Mouse (Mus musculus) cerebellum, adult 18-20 months (tissue): Measurements from ENCODE around the gene Pnmal1.
"Not testable (repeated sequence)": the region's sequence is repeated elsewhere in the genome, so short reads cannot be mapped to it uniquely, and the experiment has no call there.

Experiments used
- DNase-seq, 2 experiments: peaks; one replicate each; pipeline ENCODE4 v3.0.0; 2021

Gene Pnmal1

DNA sequence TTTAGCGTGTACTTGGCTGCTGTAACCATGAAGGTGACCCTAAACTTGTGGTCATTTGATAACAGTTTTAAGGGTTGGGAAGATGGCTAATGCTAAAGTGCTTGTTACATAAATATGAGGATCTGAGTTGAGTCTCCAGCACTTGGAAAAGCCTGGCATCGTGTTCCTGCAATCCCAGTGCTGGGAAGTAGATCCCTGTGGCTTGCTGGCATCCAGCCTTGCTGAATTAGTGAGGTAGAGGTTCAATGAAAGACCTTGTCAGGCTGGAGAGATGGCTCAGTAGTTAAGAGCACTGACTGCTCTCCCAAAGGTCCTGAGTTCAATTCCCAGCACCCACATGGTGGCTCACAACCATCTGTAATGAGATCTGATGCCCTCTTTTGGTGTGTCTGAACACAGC, 5.7 kb upstream of the Pnmal1 start:
- DNase-seq = not testable (repeated sequence)

DNA sequence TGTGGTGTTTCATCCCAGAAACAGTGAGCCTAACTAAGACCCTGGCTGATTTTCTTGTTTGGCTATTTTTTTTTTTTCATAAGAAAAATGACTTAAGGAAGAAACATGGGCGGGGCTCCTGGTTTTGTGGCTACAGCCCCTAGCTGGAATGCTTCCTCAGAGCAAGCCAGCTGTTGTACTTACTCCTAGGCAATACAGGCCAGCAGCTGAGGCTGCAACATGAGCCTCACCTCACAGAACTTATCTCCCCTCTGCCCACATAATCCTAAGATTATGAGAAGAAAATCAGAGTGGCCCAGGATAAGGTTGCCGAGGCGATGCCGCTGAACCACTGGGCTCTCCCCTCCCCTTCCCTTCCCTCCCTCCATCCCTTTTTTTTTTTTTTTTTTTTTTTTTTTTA, 3.8 kb upstream of the Pnmal1 start:
- DNase-seq = no peak

GRCm38 (mm10) chr7:16956410-16957265, 2.8 kb upstream of the Pnmal1 start:
- no peak for DNase-seq

DNA sequence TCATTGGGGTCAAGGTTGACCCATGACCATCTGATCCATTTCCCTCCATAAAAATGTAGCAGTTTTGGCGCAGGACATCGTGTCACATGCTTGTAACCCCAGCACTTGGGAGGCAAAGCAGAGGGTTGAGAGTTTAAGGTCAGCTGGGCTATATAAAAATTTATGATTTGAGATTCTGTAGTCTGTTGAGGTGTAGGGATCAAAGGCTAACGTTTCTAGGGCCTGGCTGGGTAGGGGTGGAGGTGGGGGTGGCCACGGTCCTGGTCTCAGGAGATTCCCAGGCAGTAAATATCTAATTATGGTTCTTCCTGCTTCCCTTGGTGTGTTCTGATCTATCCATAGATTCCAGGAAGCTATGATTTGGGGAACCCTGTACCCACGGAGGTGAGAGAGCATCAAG, 2.2 kb downstream of the Pnmal1 start:
- DNase-seq = no peak

DNA sequence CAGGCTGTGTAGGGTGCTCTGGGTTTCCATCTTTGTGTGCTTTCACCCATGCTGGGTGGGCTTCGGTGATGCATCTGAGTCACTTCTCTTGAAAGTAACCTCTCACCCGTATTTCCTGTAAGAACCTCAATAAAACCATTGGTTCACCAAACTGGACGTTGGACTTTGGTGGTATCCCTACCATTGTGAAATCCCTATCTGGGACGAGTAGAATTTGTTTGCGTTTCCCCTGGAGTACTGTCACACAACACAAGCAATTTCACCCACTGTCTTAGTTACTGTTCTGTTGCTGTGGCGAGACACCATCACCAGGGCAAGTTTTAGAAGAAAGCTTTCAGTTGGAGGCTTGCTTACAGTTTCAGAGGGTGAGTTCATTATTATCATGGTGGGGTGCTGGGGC, 8.9 kb downstream of the Pnmal1 start:
- no peak for DNase-seq

- no peak for DNase-seq
Observed at GRCm38 (mm10) chr7:16971160-16971559, 11.7 kb downstream of the Pnmal1 start.

- DNase-seq = no peak
Observed at GRCm38 (mm10) chr7:16974018-16974417, 14.5 kb downstream of the Pnmal1 start.

GRCm38 (mm10) chr7:16976298-16976697, 16.8 kb downstream of the Pnmal1 start:
- no peak for DNase-seq

DNA sequence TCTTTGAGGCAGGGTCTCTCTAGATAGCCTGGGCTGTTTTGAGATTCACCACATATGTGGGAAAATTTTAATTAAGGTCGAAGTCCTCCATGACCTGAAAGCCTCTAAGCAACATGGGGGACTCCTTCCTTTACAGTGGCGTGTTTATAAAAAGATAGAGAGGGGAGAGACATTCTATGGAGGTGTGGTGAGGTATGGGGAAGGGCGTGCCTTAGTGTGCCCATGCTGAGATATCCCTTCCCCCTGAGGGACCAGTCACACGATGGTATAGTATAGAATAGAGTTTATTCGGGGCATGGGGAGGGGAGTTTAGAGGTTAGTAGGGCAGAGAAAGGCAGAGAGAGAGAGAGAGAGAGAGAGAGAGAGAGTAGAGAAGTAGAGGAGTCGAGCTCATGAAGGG, 18.7 kb downstream of the Pnmal1 start:
- no peak for DNase-seq

- no peak for DNase-seq
Observed at GRCm38 (mm10) chr7:16978593-16978992, 19.1 kb downstream of the Pnmal1 start.

- DNase-seq = peak; percentile 32 to 45
Observed at GRCm38 (mm10) chr7:16980348-16980747, 20.9 kb downstream of the Pnmal1 start.

DNA sequence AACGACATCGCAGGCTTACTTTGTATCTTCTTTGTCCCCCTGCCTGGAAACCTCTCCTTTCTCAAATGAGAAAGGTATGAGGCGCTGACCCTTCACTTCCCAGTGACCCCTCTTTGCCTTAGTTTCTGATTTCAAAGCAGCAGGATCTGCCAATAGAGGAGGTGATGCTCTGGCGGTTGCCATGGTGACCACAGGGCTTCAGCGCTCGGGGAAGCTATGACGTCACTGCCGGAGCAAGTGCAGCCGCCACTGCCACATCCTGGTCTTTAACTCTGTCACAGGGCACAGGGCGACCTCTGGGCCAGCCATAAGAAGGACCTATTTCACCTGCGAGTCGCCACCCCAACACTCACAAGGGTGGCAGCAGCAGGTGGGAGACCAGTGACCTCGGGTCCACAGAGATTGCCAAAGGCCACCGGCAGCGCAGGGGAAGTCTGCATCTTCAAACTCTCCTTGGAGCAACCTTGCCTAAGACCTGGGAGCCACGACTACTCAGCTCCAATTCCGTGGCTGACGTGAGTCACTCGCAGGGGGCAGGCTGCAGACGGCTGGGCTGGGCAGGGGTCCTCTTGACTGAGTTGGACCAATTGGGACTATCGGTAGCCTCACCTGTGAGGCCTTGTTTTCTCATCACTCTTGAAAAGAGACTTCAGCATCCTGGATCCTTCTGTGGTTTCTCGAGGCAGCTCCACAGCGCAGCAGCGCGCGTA, 23.5 kb downstream of the Pnmal1 start, which contains the start of gene Gm42372:
Gene Gm42372 (plus strand): TSS at position 228 of the 710 bp plus-strand sequence.
- DNase-seq = peak; percentile 90 to 92

- no peak for DNase-seq
Observed at GRCm38 (mm10) chr7:16987541-16988149, 28.2 kb downstream of the Pnmal1 start.

GRCm38 (mm10) chr7:16988405-16988804, 28.9 kb downstream of the Pnmal1 start:
- peak in 1 of 2 experiments; percentile 51 for DNase-seq

DNA sequence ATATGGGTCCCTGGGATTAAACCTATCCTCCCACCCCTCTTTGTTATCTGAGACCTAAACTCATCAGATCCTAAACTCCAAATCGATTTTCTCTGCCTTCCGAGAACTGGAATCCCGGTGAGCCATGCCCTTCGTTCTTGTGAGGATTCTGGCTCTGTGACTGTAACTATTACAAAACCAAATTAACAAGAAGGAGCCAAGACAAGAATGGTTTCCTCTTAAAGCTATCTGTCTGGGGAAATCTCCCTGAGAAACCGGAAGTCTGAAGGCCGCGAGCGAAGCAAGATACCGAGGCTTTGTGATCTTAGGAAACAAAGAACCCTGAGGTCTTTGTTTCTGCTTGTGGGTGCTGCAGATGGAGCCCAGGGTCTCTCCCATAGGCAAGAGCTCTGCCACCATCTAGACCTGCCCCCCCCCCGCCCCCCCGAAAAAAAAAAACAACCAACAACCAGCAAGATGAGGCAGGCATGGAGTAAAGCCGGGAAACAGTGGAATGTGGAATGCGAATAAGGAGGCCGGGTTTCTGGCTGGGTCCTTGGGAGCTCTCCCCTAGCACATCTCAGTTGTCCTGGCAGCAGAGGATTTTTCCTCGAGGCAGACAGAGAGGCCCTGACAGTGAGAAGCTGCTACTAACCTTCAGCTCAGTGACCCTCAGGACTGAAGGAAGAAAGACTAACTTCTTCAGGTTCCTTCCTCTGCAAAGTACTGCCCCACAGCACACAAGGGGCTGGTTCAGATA, 30.7 kb downstream of the Pnmal1 start:
- DNase-seq = no peak

- no peak for DNase-seq
Observed at GRCm38 (mm10) chr7:16991681-16992450, 32.4 kb downstream of the Pnmal1 start.

GRCm38 (mm10) chr7:16992451-16992807, 33.0 kb downstream of the Pnmal1 start, which contains the start of gene Ccdc8:
Gene Ccdc8 (plus strand): TSS chr7:16992708.
- no peak for DNase-seq

- peak; percentile 12 to 18 for DNase-seq
Observed at GRCm38 (mm10) chr7:16993651-16994399, 34.3 kb downstream of the Pnmal1 start.

GRCm38 (mm10) chr7:16994400-16994799, 34.9 kb downstream of the Pnmal1 start:
- DNase-seq = peak in 1 of 2 experiments; percentile 2

GRCm38 (mm10) chr7:16995345-16995744, 35.9 kb downstream of the Pnmal1 start:
- no peak for DNase-seq

DNA sequence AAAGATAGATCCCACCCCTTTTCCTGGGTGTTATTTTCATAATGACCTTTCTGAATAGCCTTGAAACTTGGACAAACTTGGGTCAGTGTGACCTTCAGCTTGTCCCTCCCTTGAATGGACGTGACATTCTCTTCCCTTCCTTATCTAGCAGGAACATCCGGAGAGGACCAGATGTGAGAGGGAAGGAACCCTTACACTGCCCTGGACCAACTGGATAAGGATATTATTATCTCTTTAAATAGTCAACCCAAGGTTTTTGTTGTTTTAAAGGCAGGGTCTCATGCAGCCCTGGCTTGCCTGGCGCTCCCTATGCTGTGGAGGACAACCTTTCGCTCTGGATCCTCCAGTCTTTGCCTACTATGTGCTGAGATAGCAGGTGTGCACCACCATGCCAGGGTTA, 39.8 kb downstream of the Pnmal1 start:
- no peak for DNase-seq
